Mouse (Mus musculus) kidney, postnatal 14 days (tissue): ENCODE results near the gene Spn.
"Not testable (repeated sequence)": the region's sequence is repeated elsewhere in the genome, so short reads cannot be mapped to it uniquely, and the experiment has no call there.

Source experiments
- DNase-seq: peaks from one replicate; pipeline ENCODE4 v3.0.0; 2022; ENCODE audit warnings: mixed read lengths

Gene Spn

DNA sequence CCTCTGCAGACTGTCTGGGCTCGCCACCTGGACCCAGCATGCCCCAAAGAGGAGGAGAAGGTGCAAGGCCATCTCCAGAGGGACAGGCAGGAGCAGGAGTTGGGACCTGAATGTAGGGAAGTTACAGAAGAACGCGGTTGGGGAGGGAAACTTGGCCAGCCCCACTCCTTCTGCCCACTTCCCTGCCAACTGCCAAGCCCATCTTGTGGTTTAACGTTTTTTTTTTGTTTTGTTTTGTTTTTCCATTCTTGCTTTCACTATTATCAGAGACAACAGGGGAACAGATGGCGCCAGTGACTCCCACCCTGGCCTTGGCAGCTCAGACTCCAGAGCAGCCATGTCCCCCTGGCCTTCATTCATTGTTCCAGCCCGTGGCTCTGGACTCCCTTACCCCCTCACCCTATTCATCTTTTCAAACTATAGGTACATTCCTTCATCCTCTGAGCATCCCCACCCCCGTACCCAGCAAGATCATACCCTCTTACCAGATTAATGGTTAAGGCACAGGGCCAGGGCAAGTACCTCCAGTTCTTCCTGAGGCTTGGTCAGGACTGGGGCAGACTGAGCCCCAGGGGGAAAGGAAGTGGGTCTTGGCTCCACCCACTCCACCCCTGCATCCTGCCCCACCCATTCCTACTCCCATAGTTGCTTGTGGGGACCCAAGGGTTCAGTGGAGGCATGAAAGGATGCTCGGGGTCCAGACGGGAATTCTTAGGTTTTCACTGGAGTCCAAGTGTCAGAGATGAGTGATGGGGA is at the start of gene Spn:
Gene Spn (minus strand): TSS at position 562 of the 756 bp plus-strand sequence.
- DNase-seq: no peak

- no peak for DNase-seq
These were observed 49.7 kb upstream of the Spn start for GRCm38 (mm10) chr7:127187351-127187750.

GRCm38 (mm10) chr7:127185601-127186000 is 48.0 kb upstream of the Spn start:
- peak; percentile 34 for DNase-seq

- no peak for DNase-seq
These were observed 47.1 kb upstream of the Spn start for GRCm38 (mm10) chr7:127184720-127185119.

- no peak for DNase-seq
These were observed 46.2 kb upstream of the Spn start for GRCm38 (mm10) chr7:127183828-127184227.

DNA sequence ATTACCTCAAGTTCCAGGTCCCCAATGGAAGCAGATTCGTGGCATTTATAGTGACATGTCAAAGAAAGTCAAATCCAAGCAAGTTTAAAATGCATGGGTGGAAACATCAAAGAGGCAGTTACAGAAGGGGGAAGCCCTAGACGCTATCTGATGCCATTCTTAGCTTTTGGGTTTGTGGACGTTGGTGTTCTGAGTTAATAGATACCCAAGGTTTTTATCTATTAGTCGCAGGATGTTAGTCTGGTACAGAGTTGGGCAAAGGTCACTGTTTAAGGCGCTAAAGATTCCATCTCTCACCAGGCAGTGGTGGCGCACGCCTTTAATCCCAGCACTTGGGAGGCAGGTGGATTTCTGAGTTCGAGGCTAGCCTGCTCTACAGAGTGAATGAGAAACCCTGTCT is 45.7 kb upstream of the Spn start:
- DNase-seq: no peak

DNA sequence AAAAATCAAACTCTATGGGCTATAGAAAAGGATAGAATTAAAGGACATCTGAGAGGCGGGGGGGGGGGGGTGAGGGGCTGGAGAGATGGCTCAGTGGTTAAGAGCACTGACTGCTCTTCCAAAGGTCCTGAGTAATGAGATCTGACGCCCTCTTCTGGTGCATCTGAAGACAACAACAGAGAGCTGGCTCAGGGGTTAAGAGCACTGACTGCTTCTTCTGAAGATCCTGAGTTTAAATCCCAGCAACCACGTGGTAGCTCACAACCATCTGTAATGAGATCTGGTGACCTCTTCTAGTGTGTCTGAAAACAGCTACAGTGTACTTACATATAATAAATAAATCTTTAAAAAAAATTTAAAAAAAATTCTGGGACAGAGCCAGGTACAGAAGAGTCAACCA is 44.1 kb upstream of the Spn start:
- not testable (repeated sequence) for DNase-seq

DNA sequence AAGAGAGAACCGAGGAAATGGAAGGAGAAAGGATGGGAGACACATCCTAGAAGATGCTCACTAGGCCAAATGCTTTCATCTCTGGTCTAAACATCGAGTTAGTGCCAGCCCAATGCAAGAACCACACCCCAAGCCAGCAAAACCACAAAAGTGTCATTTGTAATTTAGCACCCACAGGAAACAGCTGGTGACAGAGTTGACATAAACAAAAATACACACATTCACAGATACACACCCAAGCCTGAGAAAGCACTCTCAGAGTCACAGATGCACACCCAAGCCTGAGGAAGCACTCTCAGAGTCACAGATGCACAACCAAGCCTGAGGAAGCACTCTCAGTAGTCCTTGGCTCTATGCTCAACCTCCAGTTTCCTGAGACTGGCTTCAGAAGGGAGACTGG is 43.2 kb upstream of the Spn start:
- no peak for DNase-seq

DNA sequence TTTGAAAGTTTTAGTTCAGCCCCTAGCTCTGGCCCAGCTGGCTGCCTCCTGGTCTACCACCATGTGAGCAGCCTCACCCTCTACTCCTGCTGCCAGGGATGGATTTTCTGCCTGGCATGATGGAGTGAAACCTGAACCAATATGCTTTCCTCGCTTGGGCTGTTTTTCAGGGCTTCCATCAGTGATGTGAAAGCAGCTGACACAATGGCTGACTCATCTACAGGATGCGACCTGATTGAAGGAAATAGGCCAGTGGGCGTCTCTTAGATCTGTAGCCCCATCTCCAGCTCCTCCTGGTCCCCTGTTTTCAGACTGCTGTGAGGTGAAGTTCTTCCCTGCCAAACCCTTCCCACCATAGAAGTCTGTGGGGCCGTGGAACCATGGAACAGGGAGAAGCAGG is 39.3 kb upstream of the Spn start:
- DNase-seq: no peak

GRCm38 (mm10) chr7:127166501-127166900 is 28.9 kb upstream of the Spn start:
- DNase-seq: no peak

GRCm38 (mm10) chr7:127165607-127166493 is 28.2 kb upstream of the Spn start:
- DNase-seq: no peak

- no peak for DNase-seq
These were observed 26.4 kb upstream of the Spn start for GRCm38 (mm10) chr7:127164002-127164401.

- no peak for DNase-seq
These were observed 24.9 kb upstream of the Spn start for GRCm38 (mm10) chr7:127162546-127162945.

DNA sequence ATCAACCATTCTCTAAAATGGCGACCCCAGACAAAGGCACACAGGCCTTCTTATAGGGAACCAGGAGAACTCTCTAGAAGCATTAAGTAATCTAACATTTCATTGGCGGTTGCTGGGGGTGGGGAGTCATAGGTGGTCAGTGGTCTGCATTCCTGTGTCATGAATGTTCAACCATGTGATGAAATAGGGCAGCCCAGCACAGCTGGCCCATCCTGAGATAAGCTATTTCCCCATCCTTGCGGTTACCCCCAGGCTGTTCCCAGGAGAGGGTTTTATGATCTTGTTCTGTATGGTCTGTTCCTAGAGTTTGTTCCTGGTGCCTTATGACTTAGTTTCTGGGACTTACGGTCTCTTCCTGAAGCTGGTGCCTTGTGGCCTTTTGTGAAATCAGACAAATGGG is 19.9 kb upstream of the Spn start:
- DNase-seq: no peak

DNA sequence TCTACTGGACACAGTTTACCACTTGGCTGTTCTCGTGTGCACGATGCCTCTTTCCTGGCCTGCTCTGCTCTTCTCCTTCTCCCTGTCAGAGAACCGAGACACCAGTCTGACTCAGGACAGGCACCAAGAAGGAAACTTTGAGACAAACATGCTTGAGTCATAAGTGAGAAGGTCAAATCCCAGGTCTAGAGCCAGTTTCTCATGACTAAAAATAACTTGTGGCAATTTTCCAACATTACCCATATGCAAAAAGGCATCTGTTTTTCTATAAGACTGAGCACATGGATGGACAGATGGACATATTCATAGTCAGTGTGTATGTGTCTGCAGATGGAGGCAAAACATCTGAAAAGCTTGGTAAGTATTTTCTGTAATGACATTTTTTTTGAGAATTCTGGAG is 15.9 kb upstream of the Spn start:
- DNase-seq: no peak

- no peak for DNase-seq
These were observed 14.8 kb upstream of the Spn start for GRCm38 (mm10) chr7:127152464-127152863.

GRCm38 (mm10) chr7:127147901-127148300 is 10.3 kb upstream of the Spn start:
- no peak for DNase-seq

GRCm38 (mm10) chr7:127146267-127146603 is 8.6 kb upstream of the Spn start:
- no peak for DNase-seq

DNA sequence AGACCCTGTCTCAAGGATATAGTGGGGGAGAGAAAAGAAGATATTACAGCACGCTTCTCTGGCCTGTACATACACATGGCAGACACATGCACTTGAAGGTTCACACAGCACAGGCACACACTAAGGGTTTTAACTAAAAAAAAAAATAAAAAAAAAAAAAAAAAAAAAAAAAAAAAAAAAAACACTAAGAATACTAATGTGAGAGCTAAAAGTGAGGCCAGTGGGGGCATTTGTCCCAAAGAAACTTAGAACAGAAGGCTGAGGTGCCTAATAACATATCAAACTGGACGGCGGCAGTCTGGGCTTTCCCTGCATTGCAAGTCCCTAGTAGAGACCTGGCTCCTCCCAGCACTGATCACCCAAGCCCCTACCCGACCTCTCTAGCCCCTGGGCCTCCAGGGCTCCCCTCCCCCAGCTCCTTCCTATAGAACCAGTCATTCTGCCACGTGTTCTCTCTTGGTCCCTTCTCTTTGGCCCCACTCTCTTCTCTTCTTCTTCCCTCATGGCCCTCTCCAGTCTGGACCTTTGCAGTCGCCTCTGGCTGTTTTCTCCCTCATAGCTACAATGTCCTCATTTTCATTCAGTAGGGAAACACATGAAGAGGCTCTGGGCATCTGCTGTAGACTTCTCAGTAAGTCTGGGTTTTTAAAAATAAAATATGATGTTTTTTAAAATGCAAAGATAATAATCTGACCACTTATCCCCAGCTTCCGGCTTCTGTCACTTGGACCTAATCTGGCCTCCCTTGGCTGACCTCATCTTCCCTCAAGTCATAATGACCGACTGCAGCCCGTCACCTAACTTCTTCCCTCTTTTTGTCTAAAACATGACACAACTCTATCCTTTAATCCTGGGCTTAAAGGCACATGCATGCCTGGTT is 8.0 kb upstream of the Spn start:
- DNase-seq: no peak

GRCm38 (mm10) chr7:127144412-127144811 is 6.8 kb upstream of the Spn start:
- DNase-seq: no peak

DNA sequence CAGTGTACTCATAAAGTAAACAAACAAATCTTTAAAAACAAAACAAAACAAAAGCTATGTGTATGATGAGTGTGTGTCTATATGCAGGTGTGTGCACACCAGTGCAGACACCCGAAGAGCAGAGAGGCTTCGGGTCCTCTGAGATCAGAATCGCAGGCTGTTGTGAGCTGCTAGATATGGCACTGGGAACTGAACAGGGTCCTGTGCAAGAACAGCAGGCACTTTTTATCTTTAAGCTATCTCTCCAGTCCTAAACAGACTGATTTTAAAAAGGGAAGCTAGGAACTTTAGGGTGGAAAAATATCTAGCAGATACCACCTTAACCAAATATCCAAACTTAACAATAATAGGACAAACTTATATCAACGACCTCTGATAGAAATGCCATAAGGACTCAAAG is 5.0 kb upstream of the Spn start:
- no peak for DNase-seq

- DNase-seq: no peak
These were observed 4.6 kb upstream of the Spn start for GRCm38 (mm10) chr7:127142214-127142613.
